Mouse (Mus musculus) G1E (cell line): Measurements from ENCODE around the gene Prpf3.

ENCODE experiments used
- CTCF ChIP-seq: IDR thresholded peaks from 2 replicates; pipeline ENCODE4 v1.5.1; 2012; ENCODE audit warnings: low read depth, low read length, inconsistent platforms, mixed read lengths
- GATA1 ChIP-seq: IDR thresholded peaks from 2 replicates; pipeline ENCODE4 v1.6.1; 2012; ENCODE audit warnings: borderline replicate concordance, low read length, inconsistent platforms, mixed read lengths
- TAL1 ChIP-seq: conservative IDR thresholded peaks from 2 replicates; pipeline ENCODE4 v1.6.1; 2012; ENCODE audit warnings: low read depth, low read length, inconsistent platforms, mixed read lengths

DNA sequence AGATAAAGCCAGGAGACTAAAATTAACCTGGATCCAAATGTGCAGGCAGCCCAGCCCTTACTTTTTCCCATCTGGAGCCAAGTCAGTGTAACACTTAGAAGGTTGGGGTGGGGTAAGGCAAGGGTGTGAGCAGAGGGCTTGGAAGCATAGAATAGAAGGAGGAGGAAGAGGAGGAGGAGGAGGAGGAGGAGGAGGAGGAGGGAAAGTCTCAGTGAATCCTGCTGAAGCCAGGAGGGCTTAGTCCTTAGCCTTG is 46.6 kb upstream of the Prpf3 start:
- TF ChIP-seq CTCF (no peak), TAL1 (no peak), GATA1 (no peak)
